Mouse (Mus musculus) kidney, adult 18-20 months (tissue): ENCODE results near the gene Lgals4.
"Not testable (repeated sequence)": the region's sequence is repeated elsewhere in the genome, so short reads cannot be mapped to it uniquely, and the experiment has no call there.

Experiments used
- DNase-seq: peaks from one replicate; pipeline ENCODE4 v3.0.0; 2021

The Lgals4 gene

DNA sequence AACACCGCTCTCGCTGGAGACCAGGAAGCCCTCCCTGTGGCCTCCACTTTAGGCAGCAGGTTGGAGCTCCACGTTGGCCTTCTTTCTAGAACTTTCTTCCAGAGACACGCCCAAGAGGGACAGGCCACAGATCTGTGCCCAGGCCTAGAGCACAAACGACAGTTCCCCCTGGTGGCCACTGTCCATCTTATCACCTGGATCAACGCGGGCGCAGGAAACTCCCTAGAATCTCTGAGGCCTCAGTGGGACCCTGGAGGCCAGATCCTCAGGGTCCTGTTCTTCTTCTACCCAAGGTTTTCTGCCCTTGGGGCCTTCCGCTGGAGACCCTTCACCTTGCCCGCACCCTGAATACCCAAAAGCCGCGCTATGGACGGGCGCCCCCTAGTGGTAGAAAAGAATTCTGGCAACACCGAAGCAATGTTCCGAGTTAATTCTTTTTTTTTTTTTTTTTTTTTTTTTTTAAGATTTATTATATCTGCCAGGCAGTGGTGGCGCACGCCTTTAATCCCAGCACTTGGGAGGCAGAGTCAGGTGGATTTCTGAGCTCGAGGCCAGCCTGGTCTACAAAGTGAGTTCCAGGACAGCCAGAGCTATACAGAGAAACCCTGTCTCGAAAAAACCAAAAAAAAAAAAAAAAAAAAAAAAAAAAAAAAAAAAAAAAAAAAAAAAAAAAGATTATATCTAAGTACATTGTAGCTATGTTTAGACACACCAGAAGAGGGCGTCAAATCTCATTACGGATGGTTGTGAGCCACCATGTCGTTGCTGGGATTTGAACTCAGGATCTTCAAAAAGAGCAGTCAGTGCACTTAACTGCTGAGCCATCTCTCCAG lies 34.1 kb downstream of the Lgals4 start:
- DNase-seq, result peak; percentile 85

- no peak for DNase-seq
Measured at GRCm38 (mm10) chr7:28870901-28871664, 37.4 kb downstream of the Lgals4 start.

GRCm38 (mm10) chr7:28874565-28874964 lies 40.9 kb downstream of the Lgals4 start:
- DNase-seq, result no peak

DNA sequence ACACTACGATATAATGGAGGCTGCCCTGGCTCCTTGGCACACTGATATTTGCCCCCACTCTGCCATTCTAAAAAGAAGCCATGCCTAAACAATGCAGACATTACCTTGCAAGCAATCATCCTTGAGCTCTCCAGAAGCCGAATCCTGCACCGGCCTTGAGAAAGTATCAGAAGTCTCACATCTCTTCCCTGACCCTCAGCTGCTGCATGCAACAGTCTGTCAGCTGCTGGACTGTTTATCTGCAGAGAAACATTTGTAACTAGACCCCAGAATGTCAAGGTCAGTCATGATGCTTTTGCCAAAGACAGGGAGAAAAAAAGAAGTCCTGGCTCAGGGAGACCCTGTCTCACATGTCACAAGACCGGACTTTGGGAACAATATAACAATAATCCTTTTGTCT lies 42.4 kb downstream of the Lgals4 start:
- DNase-seq, result no peak

DNA sequence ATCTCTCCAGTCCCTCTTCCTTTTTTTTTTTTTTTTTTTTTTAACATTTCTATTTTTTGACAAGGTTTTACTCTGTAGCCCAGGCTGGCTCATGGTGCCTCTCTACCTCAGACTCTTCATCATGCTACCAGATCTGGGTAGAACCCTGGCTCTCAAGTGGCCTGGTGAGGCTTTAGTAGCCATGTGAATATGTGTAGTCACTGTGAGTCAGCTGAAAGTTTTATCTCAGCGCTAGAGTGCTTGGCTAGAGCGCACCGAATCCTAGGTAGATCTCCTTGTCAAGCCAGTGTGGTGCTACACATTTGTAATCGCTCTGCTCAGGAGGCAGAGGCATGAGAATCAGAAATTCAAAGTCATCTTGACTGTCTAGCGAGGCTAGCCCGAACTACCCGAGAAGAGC lies 43.5 kb downstream of the Lgals4 start:
- DNase-seq, result no peak

GRCm38 (mm10) chr7:28877856-28878255 lies 44.2 kb downstream of the Lgals4 start:
- DNase-seq, result no peak

- DNase-seq, result no peak
Measured at GRCm38 (mm10) chr7:28879606-28880005, 46.0 kb downstream of the Lgals4 start.

- DNase-seq, result no peak
Measured at GRCm38 (mm10) chr7:28880554-28880953, 46.9 kb downstream of the Lgals4 start.

GRCm38 (mm10) chr7:28881199-28881598 lies 47.5 kb downstream of the Lgals4 start, which contains the start of gene Capn12:
Capn12 (plus strand) TSS chr7:28881422.
- no peak for DNase-seq

- no peak for DNase-seq
Measured at GRCm38 (mm10) chr7:28883039-28883438, 49.4 kb downstream of the Lgals4 start.

- not testable (repeated sequence) for DNase-seq
Measured at GRCm38 (mm10) chr7:28883704-28884103, 50.0 kb downstream of the Lgals4 start.

DNA sequence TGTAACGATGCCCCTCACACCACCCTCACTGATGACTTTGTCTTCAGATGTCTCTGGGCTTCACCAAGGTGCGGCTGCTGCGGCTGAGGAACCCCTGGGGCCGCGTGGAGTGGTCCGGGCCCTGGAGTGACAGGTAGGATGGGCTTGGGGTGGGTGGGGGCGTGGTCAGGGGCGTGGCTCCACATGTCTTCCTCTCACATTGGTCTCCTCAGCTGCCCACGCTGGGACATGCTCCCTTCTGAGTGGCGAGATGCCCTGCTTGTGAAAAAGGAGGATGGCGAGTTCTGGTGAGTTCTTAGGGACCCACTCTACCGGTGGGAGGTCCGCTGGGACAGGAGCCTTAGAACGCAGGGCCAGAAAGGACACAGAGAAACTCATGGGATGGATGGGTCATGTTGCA lies 52.8 kb downstream of the Lgals4 start:
- no peak for DNase-seq

GRCm38 (mm10) chr7:28888701-28889161 lies 55.1 kb downstream of the Lgals4 start:
- no peak for DNase-seq
